1 mouse cellular context compared by ENCODE assay signal in genomic region chr15:82347303-82347676, GRCm38 (mm10).
TF ChIP-seq lines count a peak whose summit lies in the region.

No protein-coding gene starts in this region.

TF ChIP-seq in MEL, 35 proteins besides CTCF, POLR2A, EP300 and RAD21:
- TF ChIP-seq KAT2A (conservative IDR thresholded peaks at IDR 0.05; ENCODE audit: low read depth, low read length) (no peak), ZKSCAN1 (IDR thresholded peaks at IDR 0.05; ENCODE audit: low read depth, low read length) (no peak), GATA1 (IDR thresholded peaks at IDR 0.05; ENCODE audit: low read depth, low read length) (no peak), ELF1 (IDR thresholded peaks at IDR 0.05; ENCODE audit: low read depth, low read length) (no peak), BHLHE40 (IDR thresholded peaks at IDR 0.05; ENCODE audit: borderline replicate concordance, low read depth, low read length) (no peak), USF1 (IDR thresholded peaks at IDR 0.05; ENCODE audit: low read depth, low read length) (0 out of 2 replicates have a peak, but pooled peaks have one; percentile 23), ETS1 (IDR thresholded peaks at IDR 0.05; ENCODE audit: low read depth, low read length) (no peak), MAX (IDR thresholded peaks at IDR 0.05; ENCODE audit: low read length) (peak; percentile 64), MXI1 (IDR thresholded peaks at IDR 0.05; ENCODE audit: low read depth, low read length) (peak; percentile 70; the same call in 1 of the 2 replicates), CHD1 (IDR thresholded peaks at IDR 0.05; ENCODE audit: low read depth, low read length) (no peak; the same call in 1 of the 2 replicates), SIN3A (IDR thresholded peaks at IDR 0.05; ENCODE audit: low read length) (no peak), POLR2AphosphoS5 (IDR thresholded peaks at IDR 0.05; ENCODE audit: borderline replicate concordance, low read depth, low read length) (peak; percentile 45; the same call in 1 of the 2 replicates), USF2 (IDR thresholded peaks at IDR 0.05; ENCODE audit: borderline replicate concordance in 1 of 2, insufficient read depth in 1 of 2, low read depth in 1 of 2, low read length in 2 of 2) (no peak), ZMIZ1 (IDR thresholded peaks at IDR 0.05; ENCODE audit: low read depth, low read length) (0 out of 2 replicates have a peak, but pooled peaks have one; percentile 33), MYB (IDR thresholded peaks at IDR 0.05; ENCODE audit: low read depth, low read length) (no peak), MYC (IDR thresholded peaks at IDR 0.05; ENCODE audit: low read depth, low read length) (peak; percentile 43; the same call in 1 of the 2 replicates)
TF ChIP-seq in MEL: peak in this region for 6.
